Mouse (Mus musculus): ENCODE measurements at regions not wholly inside any gene's neighbourhood (a gene's known extent, or its start where the extent isn't known, plus 50 kb on each side); places are given as distances from the start of the nearest gene placed in this dataset.

DNA sequence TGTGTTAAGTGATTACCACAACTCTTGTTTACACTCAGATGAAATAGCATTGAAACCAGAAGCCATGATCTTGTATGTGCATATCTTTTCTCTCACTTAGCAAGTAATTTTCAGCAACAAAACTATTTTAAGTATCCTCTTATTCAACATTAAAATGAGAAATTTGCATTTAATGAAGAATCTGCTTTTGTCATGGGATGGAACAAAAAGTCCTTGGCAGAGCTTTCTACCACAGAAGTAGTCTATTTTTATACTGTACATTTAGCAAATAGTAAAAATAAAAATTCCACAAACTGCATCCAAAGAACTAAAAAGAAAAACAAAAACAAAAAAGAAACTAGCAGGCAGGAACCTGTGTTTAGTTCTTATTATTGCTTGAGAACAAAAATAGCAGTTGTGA, 1381.5 kb upstream of the Cited2 start:
- no peak for DNase-seq (ENCODE audit: low spot score)
- Histone ChIP-seq H3K9me3 (ENCODE audit: control insufficient read depth, low read length) (no peaks in the 10 kb centered on the region), H3K4me1 (ENCODE audit: control insufficient read depth, insufficient read depth, low read length) (no peaks in the 10 kb centered on the region), H3K4me3 (replicated peaks; ENCODE audit: low read length) (no peak overlapping the region), H3K36me3 (ENCODE audit: control insufficient read depth, insufficient read depth, low read length) (no peaks in the 10 kb centered on the region), H3K27me3 (ENCODE audit: control insufficient read depth, insufficient read depth, low read length) (no peaks in the 10 kb centered on the region), H3K4me2 (replicated peaks; ENCODE audit: low read depth, low read length, severe bottlenecking) (no peak overlapping the region), H3K27ac (replicated peaks; ENCODE audit: low read depth, low read length) (no peak overlapping the region), H3K9ac (ENCODE audit: low read depth, low read length, severe bottlenecking) (no peak overlapping the region)
- TF ChIP-seq POLR2A (IDR thresholded peaks at IDR 0.05; ENCODE audit: borderline replicate concordance, extremely low read depth, insufficient read depth, insufficient read length): no peak
- no peak for ATAC-seq (ENCODE audit: low FRiP score, low read depth)

DNA sequence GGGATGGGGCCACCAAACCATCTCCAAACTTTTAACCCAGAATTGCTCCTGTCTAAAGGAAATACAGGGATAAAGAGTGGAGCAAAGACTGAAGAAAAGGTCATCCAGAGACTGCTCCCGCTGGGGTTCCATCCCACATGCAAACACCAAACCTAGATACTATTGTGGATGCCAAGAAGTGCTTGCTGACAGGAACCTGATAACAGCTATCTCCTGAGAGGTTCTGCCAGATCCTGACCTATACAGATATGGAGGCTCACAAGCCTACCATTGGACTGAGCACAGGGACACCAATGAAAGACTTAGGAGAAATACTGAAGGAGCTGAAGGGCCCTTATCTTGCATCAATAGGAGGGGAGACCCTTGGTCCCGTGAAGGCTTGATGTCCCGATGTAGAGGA, 1359.0 kb upstream of the Cited2 start:
- no peaks in the 10 kb centered on the region for H3K27me3 ChIP-seq (ENCODE audit: control insufficient read depth, insufficient read depth, low read length)
- no peak overlapping the region for H3K4me2 ChIP-seq (replicated peaks; ENCODE audit: low read depth, low read length, severe bottlenecking)
- H3K9ac ChIP-seq (ENCODE audit: low read depth, low read length, severe bottlenecking): no peak overlapping the region
- H3K27ac ChIP-seq (replicated peaks; ENCODE audit: low read depth, low read length): no peak overlapping the region
- H3K4me1 ChIP-seq (ENCODE audit: control insufficient read depth, insufficient read depth, low read length): no peaks in the 10 kb centered on the region
- no peak for TF ChIP-seq POLR2A (IDR thresholded peaks at IDR 0.05; ENCODE audit: borderline replicate concordance, extremely low read depth, insufficient read depth, insufficient read length)
- DNase-seq (ENCODE audit: low spot score): no peak
- H3K36me3 ChIP-seq (ENCODE audit: control insufficient read depth, insufficient read depth, low read length): no peaks in the 10 kb centered on the region
- 95% methylated on average over 3 of the region's 3 CpGs for WGBS
- H3K4me3 ChIP-seq (replicated peaks; ENCODE audit: low read length): no peak overlapping the region
- H3K9me3 ChIP-seq (ENCODE audit: control insufficient read depth, low read length): no peaks in the 10 kb centered on the region
- ATAC-seq (ENCODE audit: low FRiP score, low read depth): no peak
